Mouse (Mus musculus): ENCODE measurements at regions not wholly inside any gene's neighbourhood (a gene's known extent, or its start where the extent isn't known, plus 50 kb on each side); places are given as distances from the start of the nearest gene placed in this dataset.

- TF ChIP-seq CTCF (IDR thresholded peaks at IDR 0.05; ENCODE audit: low read depth) (no peak), EP300 (IDR thresholded peaks at IDR 0.05; ENCODE audit: low read depth) (no peak)
Observed at GRCm38 (mm10) chr8:103940958-103941532, 160.4 kb upstream of the Cdh5 start.
